Comparison of ENCODE assay signal across 27 mouse cellular contexts in the genomic region with DNA sequence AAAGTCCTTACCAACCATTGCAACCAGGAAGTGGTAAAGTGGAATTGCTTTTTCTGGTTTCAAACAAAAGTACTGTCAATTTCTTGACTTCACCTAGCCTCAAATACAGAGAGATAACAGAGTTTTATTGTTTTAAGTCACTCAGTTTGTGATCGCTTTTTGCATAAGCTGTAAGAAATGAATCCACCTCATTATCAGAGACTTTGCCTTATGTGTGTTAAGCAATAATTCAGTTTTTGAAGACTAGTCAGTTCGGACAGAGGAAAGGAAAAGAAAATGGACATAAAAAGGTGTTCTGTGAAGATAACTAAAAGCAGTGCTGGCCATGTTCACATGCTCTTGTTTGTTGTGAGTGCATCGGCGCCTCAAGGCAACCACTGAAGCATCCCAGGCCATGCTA.
"Had no signal": no experiment of that assay in that cellular context is flagged by ENCODE, and none has a peak within 500 bp of the region (broad histone marks: within the 10 kb centered on the region; RNA-seq: fewer than 3 reads in every experiment).

No protein-coding gene starts in this region.

- H3K4me3 ChIP-seq: embryonic facial prominence, embryonic 10.5 days; embryonic facial prominence, embryonic 12.5 days; embryonic facial prominence, embryonic 13.5 days; embryonic facial prominence, embryonic 15.5 days; erythroblast, embryonic 14.5 days; forebrain, embryonic 10.5 days; forebrain, embryonic 12.5 days; forebrain, embryonic 13.5 days; forebrain, embryonic 15.5 days; gastrocnemius, adult 2 months; heart, adult 2 months had no signal

- ATAC-seq: forebrain, embryonic 13.5 days; forebrain, embryonic 14.5 days; forebrain, embryonic 15.5 days; forebrain, embryonic 16.5 days; forebrain, postnatal 0 days had no signal

- H3K4me1 ChIP-seq: embryonic facial prominence, embryonic 10.5 days; embryonic facial prominence, embryonic 12.5 days; embryonic facial prominence, embryonic 13.5 days; embryonic facial prominence, embryonic 15.5 days; forebrain, embryonic 10.5 days; forebrain, embryonic 12.5 days; forebrain, embryonic 13.5 days; forebrain, embryonic 15.5 days had no signal

- H3K36me3 ChIP-seq: embryonic facial prominence, embryonic 10.5 days; embryonic facial prominence, embryonic 12.5 days; embryonic facial prominence, embryonic 13.5 days; embryonic facial prominence, embryonic 15.5 days; forebrain, embryonic 10.5 days; forebrain, embryonic 12.5 days; forebrain, embryonic 15.5 days had no signal

- H3K4me2 ChIP-seq: embryonic facial prominence, embryonic 12.5 days; embryonic facial prominence, embryonic 13.5 days; embryonic facial prominence, embryonic 15.5 days; forebrain, embryonic 12.5 days; forebrain, embryonic 13.5 days; forebrain, embryonic 15.5 days had no signal

- H3K27ac ChIP-seq: embryonic facial prominence, embryonic 10.5 days; embryonic facial prominence, embryonic 12.5 days; embryonic facial prominence, embryonic 13.5 days; embryonic facial prominence, embryonic 15.5 days; forebrain, embryonic 10.5 days; forebrain, embryonic 12.5 days; forebrain, embryonic 13.5 days; forebrain, embryonic 15.5 days; gastrocnemius, adult 2 months; heart, adult 2 months had no signal

- H3K9me3 ChIP-seq: embryonic facial prominence, embryonic 10.5 days; embryonic facial prominence, embryonic 12.5 days; embryonic facial prominence, embryonic 13.5 days; embryonic facial prominence, embryonic 15.5 days; forebrain, embryonic 10.5 days; forebrain, embryonic 12.5 days; forebrain, embryonic 13.5 days; forebrain, embryonic 15.5 days had no signal

- H3K27me3 ChIP-seq: embryonic facial prominence, embryonic 12.5 days; embryonic facial prominence, embryonic 13.5 days; embryonic facial prominence, embryonic 15.5 days; forebrain, embryonic 12.5 days; forebrain, embryonic 13.5 days; forebrain, embryonic 15.5 days had no signal

- DNase-seq: cerebellum, adult 8-10 months; cerebellum, adult 9-10 months; cerebellum, adult 9-11 months; cerebellum, postnatal 10 days; cerebellum, postnatal 14 days; cerebellum, postnatal 25 days; cerebellum, postnatal 36 days; embryo, embryonic 11 days; forebrain, postnatal 0 days; gastrocnemius, adult 2 months; gastrocnemius, postnatal 10 days; gastrocnemius, postnatal 14 days; gastrocnemius, postnatal 25 days; gastrocnemius, postnatal 36 days; heart, adult 18-20 months; heart, adult 2 months had no signal

- H3K9ac ChIP-seq: embryonic facial prominence, embryonic 12.5 days; embryonic facial prominence, embryonic 13.5 days; embryonic facial prominence, embryonic 15.5 days; forebrain, embryonic 12.5 days; forebrain, embryonic 13.5 days; forebrain, embryonic 15.5 days; forebrain, postnatal 0 days had no signal
